7 mouse cellular contexts compared by ENCODE assay signal in the genomic region with DNA sequence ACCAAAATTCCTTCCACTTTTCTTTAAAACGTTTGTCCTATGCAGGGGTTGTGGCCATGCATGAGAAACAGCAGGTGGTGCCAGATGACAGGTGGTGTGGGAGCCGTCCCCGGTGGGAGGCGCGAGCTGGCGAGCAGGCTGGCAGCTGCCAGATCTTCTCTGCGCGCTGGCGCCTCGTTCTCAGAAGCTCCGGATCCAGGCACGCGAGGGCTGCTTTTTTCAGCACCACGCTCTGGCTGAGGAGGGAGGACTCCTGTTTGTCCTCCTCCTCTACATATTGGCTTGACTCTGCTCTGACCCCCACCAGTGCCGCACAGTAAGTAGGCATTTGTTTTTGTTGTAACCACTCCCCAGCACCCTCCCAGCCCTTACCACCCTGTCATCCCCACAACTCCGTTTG. TPM values are rescaled to one million over a fixed set of nuclear protein-coding genes. Genes with fewer than 3 reads are reported as not detected.
DNase-seq lines count a peak whose midpoint lies in the region; ATAC-seq lines count a peak whose summit lies in the region.

A gene (plus strand): TSS at position 183 of the 400 bp plus-strand sequence.

- ATAC-seq in embryonic facial prominence, embryonic 15.5 days (ENCODE audit: insufficient number of reproducible peaks, low FRiP score, low TSS enrichment, low read depth) = peak; percentile 81
- peak; percentile 75; the same call in 1 of the 2 replicates for ATAC-seq in heart, embryonic 12.5 days (ENCODE audit: insufficient number of reproducible peaks, low FRiP score)
- peak; percentile 92 for ATAC-seq in kidney, embryonic 16.5 days (ENCODE audit: low FRiP score, low TSS enrichment)
- peak; percentile 69; the same call in 1 of the 2 replicates for ATAC-seq in limb, embryonic 15.5 days (ENCODE audit: insufficient number of reproducible peaks, low FRiP score, low TSS enrichment, low read depth)

- H3K9ac ChIP-seq in embryonic facial prominence, embryonic 15.5 days = no peak within 1 kb of the TSS
- no peak within 1 kb of the TSS; the same call in 1 of the 2 replicates for H3K9ac ChIP-seq in heart, embryonic 12.5 days
- H3K9ac ChIP-seq in kidney, embryonic 16.5 days (replicated peaks; ENCODE audit: low read length) = peak within 1 kb of the TSS; percentile 12; the same call in 1 of the 2 replicates
- no peak within 1 kb of the TSS for H3K9ac ChIP-seq in limb, embryonic 15.5 days

- H3K4me2 ChIP-seq in embryonic facial prominence, embryonic 15.5 days (replicated peaks) = peak within 1 kb of the TSS; percentile 49
- peak within 1 kb of the TSS; percentile 65 for H3K4me2 ChIP-seq in heart, embryonic 12.5 days
- peak within 1 kb of the TSS; percentile 45 for H3K4me2 ChIP-seq in kidney, embryonic 16.5 days (replicated peaks; ENCODE audit: low read depth, low read length)
- peak within 1 kb of the TSS; percentile 39 for H3K4me2 ChIP-seq in limb, embryonic 15.5 days

- H3K9me3 ChIP-seq in embryonic facial prominence, embryonic 15.5 days (replicated peaks) = no peaks in the 10 kb centered on the region
- H3K9me3 ChIP-seq in heart, embryonic 12.5 days (replicated peaks) = no peaks in the 10 kb centered on the region
- H3K9me3 ChIP-seq in kidney, embryonic 16.5 days (ENCODE audit: low read length) = no peaks in the 10 kb centered on the region
- H3K9me3 ChIP-seq in limb, embryonic 15.5 days = no peaks in the 10 kb centered on the region

- no peaks in the 10 kb centered on the region for H3K36me3 ChIP-seq in embryonic facial prominence, embryonic 15.5 days
- H3K36me3 ChIP-seq in heart, embryonic 12.5 days = no peaks in the 10 kb centered on the region
- H3K36me3 ChIP-seq in kidney, embryonic 16.5 days (ENCODE audit: insufficient read depth, low read length) = no peaks in the 10 kb centered on the region
- no peaks in the 10 kb centered on the region for H3K36me3 ChIP-seq in limb, embryonic 15.5 days

- no peaks in the 10 kb centered on the region for H3K27me3 ChIP-seq in embryonic facial prominence, embryonic 15.5 days
- H3K27me3 ChIP-seq in heart, embryonic 12.5 days (replicated peaks) = peaks cover 21% of the 10 kb centered on the region
- no peaks in the 10 kb centered on the region for H3K27me3 ChIP-seq in kidney, embryonic 16.5 days (ENCODE audit: insufficient read depth, low read length)
- H3K27me3 ChIP-seq in limb, embryonic 15.5 days = peaks cover 7% of the 10 kb centered on the region; the same call in 1 of the 2 replicates

- peaks cover 17% of the 10 kb centered on the region for H3K4me1 ChIP-seq in embryonic facial prominence, embryonic 15.5 days
- H3K4me1 ChIP-seq in heart, embryonic 12.5 days (replicated peaks) = peaks cover 10% of the 10 kb centered on the region; the same call in 1 of the 2 replicates
- H3K4me1 ChIP-seq in kidney, embryonic 16.5 days (ENCODE audit: insufficient read depth, low read length) = peaks cover 18% of the 10 kb centered on the region
- H3K4me1 ChIP-seq in limb, embryonic 15.5 days = peaks cover 15% of the 10 kb centered on the region

- 0% methylated on average over 16 of the region's 16 CpGs for whole genome bisulfite sequencing in embryonic facial prominence, embryonic 15.5 days
- WGBS in heart, embryonic 12.5 days = under 1% methylated on average over 16 of the region's 16 CpGs
- under 1% methylated on average over 15 of the region's 16 CpGs for WGBS in kidney, embryonic 16.5 days
- under 1% methylated on average over 16 of the region's 16 CpGs for WGBS in limb, embryonic 15.5 days

- DNase-seq in adrenal gland, postnatal 25 days = peak; percentile 76
- DNase-seq in naive thymus-derived CD4-positive, alpha-beta T cell, adult 2 months (ENCODE audit: low read depth) = peak; percentile 92
- DNase-seq in spleen, postnatal 4 days (ENCODE audit: low spot score in 2 of 2) = peak; percentile 50 to 76

- H3K4me3 ChIP-seq in embryonic facial prominence, embryonic 15.5 days (replicated peaks) = peak within 1 kb of the TSS; percentile 26
- H3K4me3 ChIP-seq in heart, embryonic 12.5 days = peak within 1 kb of the TSS; percentile 29
- H3K4me3 ChIP-seq in kidney, embryonic 16.5 days (ENCODE audit: low read length) = peak within 1 kb of the TSS; percentile 21
- peak within 1 kb of the TSS; percentile 23 for H3K4me3 ChIP-seq in limb, embryonic 15.5 days

- H3K27ac ChIP-seq in embryonic facial prominence, embryonic 15.5 days (replicated peaks) = no peak within 1 kb of the TSS
- no peak within 1 kb of the TSS for H3K27ac ChIP-seq in heart, embryonic 12.5 days (ENCODE audit: poor library complexity, severe bottlenecking)
- no peak within 1 kb of the TSS for H3K27ac ChIP-seq in kidney, embryonic 16.5 days (ENCODE audit: low read length)
- H3K27ac ChIP-seq in limb, embryonic 15.5 days = no peak within 1 kb of the TSS

RNA-seq across cellular contexts. Expression of the gene that starts here (rescaled TPM):
- 23.6 and 33.9 TPM in 2 replicates for total RNA-seq in adrenal gland, postnatal 25 days (2021)
- polyA plus RNA-seq in embryonic facial prominence, embryonic 15.5 days (2015; fragmentation: Nextera tagmentation; extraction: Ambion mirVana) = 4.6 and 7.7 TPM in 2 replicates
- 0.73 and 1.0 TPM in 2 replicates for polyA plus RNA-seq in heart, embryonic 12.5 days (2016; fragmentation: Nextera tagmentation; extraction: Ambion mirVana)
- polyA plus RNA-seq in kidney, embryonic 16.5 days (2015; fragmentation: Nextera tagmentation; extraction: Ambion mirVana) = 5.9 and 8.4 TPM in 2 replicates
- 6.3 TPM in 2 replicates for polyA plus RNA-seq in limb, embryonic 15.5 days (2015; fragmentation: Nextera tagmentation; extraction: Ambion mirVana)
